Mouse (Mus musculus) colon, adult 2 months (tissue): ENCODE data around the gene Mr1. TPM values are rescaled to one million over a fixed set of nuclear protein-coding genes. Genes with fewer than 3 reads are reported as not detected.

ENCODE experiments used
- polyA plus RNA-seq: library from polyadenylated mRNA; depleted of rRNA; stranded (reverse); fragments of >200 nt; gene quantifications from 2 replicates; pipeline ENCODE4 v1.2.3, GENCODE M21; 2012; rRNA removed

Mr1 gene
- polyA plus RNA-seq = 1.2 and 1.6 TPM in 2 replicates

DNA sequence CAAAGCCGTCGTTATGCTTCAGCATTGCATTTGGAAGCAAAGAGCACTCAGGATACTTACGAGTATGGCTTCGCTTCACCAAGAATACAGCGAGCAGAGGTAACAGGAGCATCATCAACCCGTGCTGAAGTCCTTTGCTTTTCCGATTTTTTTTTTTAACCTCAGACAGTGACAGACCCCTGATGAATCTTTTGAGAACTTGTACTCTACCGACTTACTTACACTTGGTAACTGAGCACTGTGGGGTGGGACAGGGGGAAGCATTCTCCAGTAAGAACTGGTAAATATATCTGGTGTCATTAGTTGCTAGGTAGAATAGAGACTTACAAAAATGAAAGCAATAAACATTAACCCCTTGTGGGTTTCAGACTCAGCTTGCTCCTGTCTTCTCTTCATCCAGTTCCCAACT, at the start of gene Mr1:
Gene Mr1, minus strand, starts transcription at position 243 of the 409 bp plus-strand sequence.

DNA sequence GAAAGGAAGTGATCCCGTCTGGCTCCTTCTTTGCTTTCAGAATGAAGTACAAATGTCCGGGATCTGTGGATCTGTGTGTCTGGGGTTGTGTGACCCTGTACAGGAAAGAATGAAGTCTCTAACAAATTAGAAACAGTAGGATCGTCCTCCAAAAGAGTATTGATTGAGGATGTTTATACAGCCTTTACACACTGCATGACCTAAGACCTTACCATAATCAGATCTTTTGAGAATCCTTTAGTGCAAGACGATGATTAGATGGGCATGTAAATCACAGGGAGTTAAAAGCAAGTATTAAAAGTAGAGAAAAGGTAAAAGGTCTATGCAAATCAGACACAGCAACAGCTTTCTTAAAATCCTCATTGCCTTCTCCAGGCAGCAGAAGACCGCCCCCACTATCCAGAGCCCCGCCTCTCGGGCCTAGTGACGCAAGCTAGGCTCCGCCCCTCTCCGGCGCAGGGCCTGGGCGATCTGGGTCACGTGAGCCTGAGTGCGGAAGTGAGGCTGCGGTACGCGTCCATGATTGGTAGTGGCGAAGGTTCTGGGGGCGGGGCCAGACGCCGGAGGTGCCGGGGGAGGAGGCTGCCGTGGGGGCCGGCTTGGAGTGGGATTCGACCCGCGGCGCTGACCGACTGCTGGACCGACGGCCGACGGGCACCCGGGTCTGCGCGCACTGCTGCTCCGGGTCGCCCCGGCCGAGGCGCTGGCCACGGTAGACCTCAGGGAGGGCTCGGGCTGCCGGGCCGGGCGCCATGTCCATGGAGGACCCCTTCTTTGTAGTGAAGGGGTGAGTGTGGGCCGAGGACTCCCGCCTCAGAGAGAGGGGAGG, 11.7 kb upstream of the Mr1 start, which contains the start of gene Stx6:
Gene Stx6, plus strand, starts transcription at position 575 of the 829 bp plus-strand sequence.

DNA sequence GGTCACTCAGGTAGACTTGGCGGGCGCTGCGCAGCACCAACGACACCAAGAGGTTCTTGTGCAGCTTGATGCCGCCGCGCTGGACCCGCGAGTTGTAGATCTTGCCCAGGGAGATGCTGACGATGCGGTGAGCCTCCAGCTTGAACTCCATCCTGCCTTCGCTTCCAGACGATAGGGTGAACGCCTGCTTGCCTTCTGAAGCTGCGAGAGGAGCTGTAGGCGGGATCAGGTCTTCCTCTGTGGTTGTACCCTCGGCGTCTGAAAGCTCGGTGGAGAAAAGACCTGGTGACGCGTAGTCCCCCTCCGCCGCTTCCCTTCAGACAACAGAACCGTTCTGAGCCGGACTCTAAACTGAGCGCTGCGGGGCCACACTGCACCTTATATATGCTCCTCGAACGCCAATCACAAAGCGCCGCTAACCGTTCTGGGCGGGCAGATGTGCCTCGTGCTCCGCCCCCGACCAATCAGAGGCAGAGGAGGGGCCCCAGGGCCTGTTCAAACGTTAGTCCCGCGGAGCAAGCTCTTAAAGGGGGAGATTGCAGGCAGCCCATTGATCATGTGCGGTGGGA, 47.2 kb downstream of the Mr1 start, which contains the start of gene Ier5:
Gene Ier5, minus strand, starts transcription at position 357 of the 569 bp plus-strand sequence.

Other genes starting within 250 kb of the Mr1 start
- gene Ier5, start 47.2 kb downstream of the Mr1 start, polyA plus RNA-seq = 30.8 and 40.9 TPM in 2 replicates
- gene Stx6, start 11.9 kb upstream of the Mr1 start, polyA plus RNA-seq = 41.8 and 48.7 TPM in 2 replicates
- 5.5 and 6.8 TPM in 2 replicates for gene BC034090, start 97.6 kb upstream of the Mr1 start, polyA plus RNA-seq